Mouse (Mus musculus) liver, embryonic 14.5 days (tissue): Measurements from ENCODE around the gene Vac14. TPM values are rescaled to one million over a fixed set of nuclear protein-coding genes. Genes with fewer than 3 reads are reported as not detected.
A peak's percentile ranks its signal among the peaks of the same experiment; 100 is the strongest.

ENCODE experiments used
- ATAC-seq: fragments of 200-750 bp; cut with Nextera tagmentation; 2 replicates; pipeline ENCODE4 v1.8.0; 2017; ENCODE audit warnings: moderate number of reproducible peaks, mild to moderate bottlenecking, moderate library complexity; ENCODE audit not compliant: insufficient read depth
- DNase-seq, 3 experiments: peaks; one replicate each; pipeline ENCODE4 v3.0.0-alpha.2; 2012 to 2013; ENCODE audit warnings: low read depth in 3 of 3, low spot score in 3 of 3
- H3K27ac ChIP-seq: fragments of 300-500 bp; sonication (generic); 2 replicates; pipeline ENCODE4 v1.5.1; 2014; ENCODE audit warnings: moderate library complexity, mild to moderate bottlenecking, control low read depth, inconsistent platforms
- H3K27me3 ChIP-seq: fragments of 300-500 bp; sonication (generic); 2 replicates; pipeline ENCODE4 v1.6.1; 2014; ENCODE audit warnings: mild to moderate bottlenecking, low read length, moderate library complexity; ENCODE audit not compliant: control insufficient read depth, insufficient read depth
- H3K36me3 ChIP-seq: fragments of 300-500 bp; sonication (generic); replicated peaks from 2 replicates; pipeline ENCODE4 v1.6.1; 2014; ENCODE audit warnings: low read depth; ENCODE audit not compliant: control insufficient read depth, insufficient read depth
- H3K4me1 ChIP-seq, 2 experiments: fragments of 200-500 bp in 1 of 2; fragments of 300-500 bp in 1 of 2; sonication (generic) in 1 of 2; replicated peaks; 2 replicates each; pipeline ENCODE4 v1.6.1; 2012 to 2014; ENCODE audit warnings: antibody characterized with exemption in 1 of 2, inconsistent platforms in 1 of 2, low read length in 1 of 2; ENCODE audit not compliant: control insufficient read depth in 2 of 2, insufficient read depth in 2 of 2
- H3K4me2 ChIP-seq: fragments of 300-500 bp; sonication (generic); 2 replicates; pipeline ENCODE4 v1.6.1; 2014; ENCODE audit warnings: low read depth, mild to moderate bottlenecking, control low read depth, moderate library complexity
- H3K4me3 ChIP-seq, 2 experiments: fragments of 200-500 bp in 1 of 2; fragments of 300-500 bp in 1 of 2; sonication (generic) in 1 of 2; 2 replicates each; pipeline ENCODE4 v1.5.1; 2012 to 2014; ENCODE audit warnings: low read depth in 2 of 2, low read length in 2 of 2, mild to moderate bottlenecking in 2 of 2, control low read depth in 1 of 2, inconsistent platforms in 1 of 2, moderate library complexity in 1 of 2; ENCODE audit not compliant: insufficient read depth in 1 of 2
- H3K9ac ChIP-seq: fragments of 300-500 bp; sonication (generic); replicated peaks from 2 replicates; pipeline ENCODE4 v1.6.1; 2014; ENCODE audit warnings: mild to moderate bottlenecking, control low read depth, moderate library complexity
- H3K9me3 ChIP-seq: fragments of 300-500 bp; sonication (generic); 2 replicates; pipeline ENCODE4 v1.6.1; 2016; ENCODE audit warnings: low read length, mixed read lengths; ENCODE audit not compliant: control insufficient read depth
- CTCF ChIP-seq: IDR thresholded peaks from 2 replicates; pipeline ENCODE4 v1.5.1; 2016; ENCODE audit warnings: antibody characterized with exemption, low read depth, control low read depth
- EP300 ChIP-seq: IDR thresholded peaks from 2 replicates; pipeline ENCODE4 v1.6.1; 2016; ENCODE audit warnings: antibody characterized with exemption, low read depth
- WGBS: fragments of 180-500 bp; shearing (Covaris S2); extraction: QIAGEN DNeasy Blood & Tissue Kit; methylation state at CpG from one replicate; pipeline ENCODE4 v1.1.7; 2014; ENCODE audit not compliant: insufficient replicate concordance; 5-methylcytosine and 5-hydroxymethylcytosine counted together
- polyA plus RNA-seq, 2 experiments: library from polyadenylated mRNA; depleted of rRNA in 1 of 2; stranded (reverse) in 1 of 2; unstranded in 1 of 2; fragments of >200 nt; fragmentation: Nextera tagmentation in 1 of 2; extraction: Ambion mirVana in 1 of 2; gene quantifications; 2 replicates each; pipeline versions ENCODE4 v1.2.1 to v1.2.3; 2012 to 2014

Vac14 gene
- polyA plus RNA-seq, 2 experiments = 11.2 to 14.8 TPM

DNA sequence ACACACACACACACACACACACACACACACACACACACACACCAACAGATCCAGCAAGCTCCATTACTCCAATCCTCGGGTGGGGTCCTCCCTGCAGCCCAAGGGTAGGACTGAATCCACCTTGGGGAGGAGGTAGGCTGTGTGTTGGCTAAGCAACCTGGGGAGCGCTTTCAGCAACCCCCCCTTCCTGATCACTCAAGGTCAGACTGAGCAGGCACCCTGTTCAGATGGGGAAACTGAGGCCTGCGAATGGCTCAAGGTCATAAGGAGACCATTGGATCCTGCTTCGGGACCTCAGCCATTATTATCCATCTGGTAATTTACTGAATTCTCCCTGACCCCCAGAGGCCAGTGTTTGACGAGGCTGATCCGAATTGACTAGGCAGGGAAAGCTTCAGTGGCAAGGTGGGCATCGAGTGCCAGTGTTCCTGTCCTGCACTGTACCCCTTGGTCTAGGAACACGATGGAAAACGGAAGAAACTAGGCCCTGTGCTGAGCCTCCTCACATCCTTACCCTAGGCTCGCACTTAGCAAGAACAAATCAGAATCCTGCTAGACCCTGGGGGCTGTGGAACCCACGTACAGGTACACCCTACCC, 104.1 kb downstream of the Vac14 start:
- peak overlapping the region in 1 of 2 experiments; percentile 58; a peak in 2 of 4 replicates for H3K4me3 ChIP-seq
- H3K4me2 ChIP-seq = peak overlapping the region; percentile 58
- no peaks in the 10 kb centered on the region for H3K9me3 ChIP-seq
- 53% methylated on average over 11 of the region's 11 CpGs for WGBS
- H3K27me3 ChIP-seq = peaks cover 28% of the 10 kb centered on the region
- no peak overlapping the region for H3K27ac ChIP-seq
- TF ChIP-seq EP300 (no peak), CTCF (no peak)
- peaks cover 0 to 6% of the 10 kb centered on the region in 2 experiments; a peak in 2 of 4 replicates for H3K4me1 ChIP-seq
- no peak overlapping the region for H3K9ac ChIP-seq
- DNase-seq = no peak
- no peak for ATAC-seq
- no peaks in the 10 kb centered on the region for H3K36me3 ChIP-seq

- no peaks in the 10 kb centered on the region for H3K36me3 ChIP-seq
- H3K4me2 ChIP-seq = no peak overlapping the region
- no peak overlapping the region for H3K4me3 ChIP-seq
- 61% methylated on average over 3 of the region's 3 CpGs for WGBS
- TF ChIP-seq EP300 (no peak), CTCF (no peak)
- no peaks in the 10 kb centered on the region for H3K9me3 ChIP-seq
- DNase-seq (no peak), ATAC-seq (no peak)
- no peak overlapping the region for H3K27ac ChIP-seq
- peaks cover 0 to 2% of the 10 kb centered on the region in 2 experiments; a peak in 2 of 4 replicates for H3K4me1 ChIP-seq
- H3K27me3 ChIP-seq = peaks cover 28% of the 10 kb centered on the region
- H3K9ac ChIP-seq = no peak overlapping the region
These were observed 106.1 kb downstream of the Vac14 start for GRCm38 (mm10) chr8:110724493-110724892.

DNA sequence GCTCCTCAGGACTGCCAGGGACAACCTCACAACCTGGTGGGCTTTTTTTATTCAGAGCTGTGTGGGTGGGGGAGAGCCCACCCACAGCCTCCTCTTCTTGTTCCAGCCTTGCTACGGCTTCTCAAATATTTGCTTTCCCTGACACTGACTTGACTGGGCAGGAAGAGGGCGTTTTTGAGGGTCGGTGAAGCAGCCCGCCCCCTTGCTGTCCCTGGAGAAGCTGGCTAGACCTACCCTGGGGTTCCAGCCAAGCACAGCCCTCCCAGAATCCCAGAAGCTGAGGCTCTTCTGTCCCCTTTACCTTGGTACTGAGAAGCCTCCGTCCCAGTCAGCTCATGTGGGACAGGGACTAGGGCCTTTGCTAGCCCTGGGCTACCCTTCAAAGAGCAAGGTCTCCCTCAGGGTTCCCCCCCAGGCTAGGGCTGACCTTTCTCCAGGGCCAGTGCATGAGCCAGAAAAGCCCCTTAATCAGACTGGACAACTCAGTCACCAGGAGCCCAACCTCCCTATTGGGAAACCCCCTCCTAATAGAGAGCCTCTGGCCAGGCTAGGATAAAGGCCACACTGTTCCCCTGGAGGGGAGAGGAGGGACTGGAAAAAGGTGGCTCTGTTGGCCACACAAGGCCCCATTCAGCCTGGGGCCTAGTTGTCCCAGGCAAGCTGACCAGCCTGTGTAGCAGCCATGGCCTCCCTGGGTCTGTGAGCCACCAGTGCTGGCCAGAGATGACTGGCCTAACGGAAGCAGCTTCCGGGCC, 106.9 kb downstream of the Vac14 start:
- ATAC-seq (no peak), DNase-seq (no peak)
- Histone ChIP-seq H3K36me3 (no peaks in the 10 kb centered on the region), H3K9me3 (no peaks in the 10 kb centered on the region), H3K4me2 (no peak overlapping the region), H3K4me1 (peaks cover 0 to 2% of the 10 kb centered on the region in 2 experiments; a peak in 2 of 4 replicates), H3K27me3 (peaks cover 24% of the 10 kb centered on the region), H3K27ac (no peak overlapping the region), H3K4me3 (no peak overlapping the region), H3K9ac (no peak overlapping the region)
- TF ChIP-seq CTCF = no peak
- TF ChIP-seq EP300 = no peak
- WGBS = 43% methylated on average over 7 of the region's 7 CpGs

DNA sequence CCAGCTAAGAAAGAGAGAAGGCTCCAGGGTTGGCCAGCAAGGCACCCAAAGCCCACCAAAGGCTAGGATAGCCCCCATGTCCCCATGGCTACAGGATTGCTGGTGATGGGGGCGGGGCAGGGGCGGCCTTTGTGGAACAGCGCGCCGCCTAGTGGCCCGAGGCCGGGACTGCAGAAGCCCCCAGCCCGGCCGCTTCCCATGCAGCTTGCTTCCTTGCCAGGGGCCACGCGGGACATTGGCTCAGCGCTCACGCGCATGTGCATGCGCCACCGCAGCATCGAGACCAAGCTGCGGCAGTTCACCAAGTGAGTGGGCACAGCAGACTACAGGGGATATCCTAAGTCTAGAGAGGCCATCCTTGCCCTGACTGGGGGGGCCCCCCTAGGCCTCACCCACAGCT, 108.5 kb downstream of the Vac14 start:
- H3K4me3 ChIP-seq = no peak overlapping the region
- DNase-seq (no peak), ATAC-seq (no peak)
- no peaks in the 10 kb centered on the region; a peak in 1 of 4 replicates for H3K4me1 ChIP-seq
- H3K9ac ChIP-seq = no peak overlapping the region
- H3K4me2 ChIP-seq = no peak overlapping the region
- H3K9me3 ChIP-seq = no peaks in the 10 kb centered on the region
- WGBS = 13% methylated on average over 18 of the region's 18 CpGs
- H3K27me3 ChIP-seq = peaks cover 11% of the 10 kb centered on the region
- no peak overlapping the region for H3K27ac ChIP-seq
- H3K36me3 ChIP-seq = no peaks in the 10 kb centered on the region
- TF ChIP-seq CTCF (peak; percentile 79), EP300 (no peak)

- DNase-seq = no peak
- Histone ChIP-seq H3K9me3 (no peaks in the 10 kb centered on the region), H3K4me2 (no peak overlapping the region), H3K27ac (no peak overlapping the region), H3K4me1 (no peaks in the 10 kb centered on the region), H3K27me3 (no peaks in the 10 kb centered on the region), H3K9ac (no peak overlapping the region), H3K36me3 (no peaks in the 10 kb centered on the region), H3K4me3 (no peak overlapping the region)
- TF ChIP-seq EP300 (no peak), CTCF (no peak)
- ATAC-seq = no peak
- 68% methylated on average over 8 of the region's 8 CpGs for WGBS
These were observed 113.0 kb downstream of the Vac14 start for GRCm38 (mm10) chr8:110731346-110731859.
